Mouse (Mus musculus): ENCODE measurements around the gene F2r.

F2r gene

DNA sequence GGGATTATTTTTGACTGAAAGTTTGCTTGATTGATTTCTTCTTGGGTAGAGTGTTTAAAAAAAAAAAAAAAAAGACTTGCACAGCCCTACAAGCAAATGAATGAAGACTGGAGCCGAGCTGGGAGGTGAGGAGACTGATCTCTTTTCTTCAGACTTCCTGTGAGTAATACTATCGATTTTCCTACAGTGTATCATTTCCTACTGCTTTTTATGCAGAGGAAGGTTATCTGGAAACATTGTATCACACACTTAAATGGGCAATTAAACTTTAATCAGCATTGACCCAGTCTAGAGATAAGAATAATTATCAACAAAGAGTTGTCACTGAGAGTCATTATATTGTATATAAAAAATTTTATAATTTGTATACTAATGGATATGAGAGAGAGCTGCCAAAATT is 12.5 kb upstream of the F2r start:
- DNase-seq, result no peak

DNA sequence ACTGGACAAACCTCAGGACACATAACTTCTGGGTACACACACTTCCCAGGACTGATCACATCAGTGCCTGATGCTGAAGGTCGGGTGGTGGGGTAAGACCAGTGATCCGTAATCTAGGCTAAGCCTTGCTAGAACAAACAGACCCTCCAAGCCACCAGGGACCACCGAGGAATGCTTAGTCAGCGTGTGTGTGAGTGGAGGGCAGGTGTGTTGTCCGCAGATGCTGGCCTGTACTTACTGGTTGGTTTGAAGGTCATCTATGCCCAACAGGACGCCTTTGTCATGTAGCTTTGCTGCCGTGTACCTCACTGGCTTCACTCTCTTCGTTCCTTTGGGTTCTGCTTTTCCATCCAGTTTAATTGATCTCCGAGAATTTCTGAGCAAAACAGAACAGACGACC is 11.5 kb upstream of the F2r start:
- DNase-seq, result no peak

DNA sequence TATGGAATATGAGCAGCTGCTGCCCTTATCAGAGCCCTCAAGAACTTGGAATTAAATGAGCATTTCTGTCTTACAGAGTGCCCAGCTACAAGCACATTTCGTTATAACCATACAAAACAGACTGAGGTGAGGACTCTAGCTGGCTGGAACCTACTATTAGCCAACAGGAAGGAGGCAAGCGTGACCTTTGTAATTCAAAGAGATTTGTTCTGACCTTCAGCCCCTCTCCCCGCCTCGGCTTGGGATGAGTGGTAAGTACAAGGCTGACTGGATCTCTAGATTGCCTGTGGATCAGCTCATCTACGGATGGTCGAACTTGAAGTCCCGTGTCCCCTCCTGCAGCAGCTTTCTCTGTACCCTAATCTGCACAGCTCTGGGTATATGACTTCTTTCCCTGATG is 8.4 kb upstream of the F2r start:
- no peak for DNase-seq

DNA sequence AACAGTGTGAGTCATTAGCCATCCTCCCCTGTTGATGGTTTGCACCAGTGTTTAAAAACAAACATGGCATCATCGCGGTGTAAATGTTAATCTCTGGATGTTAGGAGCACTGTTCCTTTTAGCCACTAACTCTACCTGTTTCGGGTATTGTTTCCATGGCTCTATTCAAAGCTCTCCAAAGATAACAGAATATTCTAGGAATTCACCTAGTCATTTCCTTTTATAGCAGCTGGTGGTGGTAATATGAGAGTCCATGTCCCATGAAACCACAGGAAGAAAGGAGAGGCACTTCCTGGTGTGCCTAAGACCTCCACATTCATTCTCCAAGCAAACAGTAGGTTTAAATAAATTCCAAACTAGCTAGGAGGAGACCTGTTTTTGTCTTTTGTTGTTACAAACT is 4.8 kb upstream of the F2r start:
- DNase-seq, result no peak

DNA sequence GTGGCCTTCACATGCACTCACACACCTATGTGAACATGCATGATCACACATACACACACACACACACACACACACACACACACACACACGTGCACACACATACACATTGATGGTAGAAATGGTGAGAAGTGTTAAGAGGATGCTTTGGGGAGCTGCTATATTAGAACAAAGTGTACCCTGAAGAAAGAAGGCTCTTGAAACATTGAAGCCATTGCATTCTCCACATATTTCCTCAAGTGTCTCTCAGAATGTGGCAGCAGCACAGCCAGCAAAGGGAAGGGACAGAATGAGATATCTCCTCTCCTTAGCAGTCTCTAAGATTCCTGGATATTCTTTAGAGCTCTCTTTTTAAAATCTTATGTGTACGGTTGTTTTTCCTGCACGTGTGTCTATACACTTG is 3.3 kb upstream of the F2r start:
- no peak for DNase-seq

DNA sequence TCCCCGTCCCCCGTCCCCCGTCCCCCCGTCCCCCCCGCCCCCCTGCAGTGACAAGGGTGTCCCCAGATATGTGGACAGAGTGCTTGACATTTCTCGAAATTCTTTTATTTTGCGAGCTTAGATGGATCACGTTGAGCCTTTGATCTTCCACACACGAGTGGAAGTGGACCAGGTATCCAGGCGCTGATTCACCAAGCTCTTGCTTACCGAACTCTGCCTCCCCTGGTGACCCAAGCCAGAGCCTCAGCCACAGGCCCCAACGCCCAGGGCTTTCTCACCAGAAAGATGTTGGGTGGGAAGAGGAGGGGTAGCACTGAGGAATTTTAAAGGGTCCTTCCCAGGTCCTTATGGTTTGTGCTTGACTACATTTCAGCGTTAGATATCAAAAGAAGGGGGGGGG is 572 bp upstream of the F2r start:
- DNase-seq, result no peak

DNA sequence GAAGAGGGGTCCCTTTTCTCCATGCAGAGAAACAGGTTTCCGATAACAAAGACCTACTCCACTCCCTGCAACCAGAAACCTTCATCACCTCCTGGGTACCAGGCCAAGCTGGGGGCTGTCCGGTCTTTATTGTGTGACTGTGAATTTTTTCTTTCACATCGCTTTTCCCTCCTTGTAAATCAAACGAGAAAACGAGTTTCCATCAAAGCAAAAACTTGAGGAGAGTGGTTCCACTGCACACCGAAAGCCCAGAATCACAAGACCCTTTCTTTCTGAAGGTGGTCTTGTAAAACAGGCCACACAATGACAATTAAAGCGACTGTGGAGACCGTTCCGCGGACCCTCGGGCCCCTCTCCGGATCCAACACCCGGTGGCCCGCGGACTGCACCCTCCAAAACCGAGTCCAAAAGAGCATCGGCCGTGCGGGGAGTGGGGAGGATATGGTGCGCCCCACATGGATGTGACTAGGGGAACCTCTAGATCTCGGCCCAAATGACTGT is 566 bp downstream of the F2r start:
- no peak for DNase-seq

DNA sequence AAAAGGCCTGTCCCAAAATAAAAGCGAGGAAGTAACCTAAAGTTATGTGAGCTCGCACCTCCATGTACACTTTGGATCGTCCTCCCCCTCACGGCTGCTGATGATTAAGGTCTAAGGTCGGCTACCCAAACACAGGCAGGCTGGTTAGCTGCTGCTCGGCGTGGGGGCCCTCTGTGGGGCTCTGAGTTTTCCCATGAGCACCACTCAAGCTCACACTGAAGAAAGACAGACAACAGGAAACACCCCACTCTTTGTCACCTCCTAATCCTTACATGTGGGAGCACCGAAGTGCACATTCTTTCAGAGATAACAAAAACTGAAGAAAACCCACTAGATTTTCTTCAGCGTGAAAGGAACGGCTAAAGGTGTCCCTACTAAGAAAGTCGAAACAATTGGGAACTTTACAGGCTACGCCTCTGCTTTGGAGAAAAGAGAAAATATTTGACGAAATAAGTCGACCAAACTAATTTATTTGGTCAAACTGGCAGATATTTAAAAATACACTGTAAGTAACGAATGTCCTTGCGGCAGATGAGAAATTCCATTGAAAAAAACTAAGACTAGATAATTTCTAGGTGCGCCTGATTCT is 1.1 kb downstream of the F2r start:
- peak; percentile 41 to 57 for DNase-seq

DNA sequence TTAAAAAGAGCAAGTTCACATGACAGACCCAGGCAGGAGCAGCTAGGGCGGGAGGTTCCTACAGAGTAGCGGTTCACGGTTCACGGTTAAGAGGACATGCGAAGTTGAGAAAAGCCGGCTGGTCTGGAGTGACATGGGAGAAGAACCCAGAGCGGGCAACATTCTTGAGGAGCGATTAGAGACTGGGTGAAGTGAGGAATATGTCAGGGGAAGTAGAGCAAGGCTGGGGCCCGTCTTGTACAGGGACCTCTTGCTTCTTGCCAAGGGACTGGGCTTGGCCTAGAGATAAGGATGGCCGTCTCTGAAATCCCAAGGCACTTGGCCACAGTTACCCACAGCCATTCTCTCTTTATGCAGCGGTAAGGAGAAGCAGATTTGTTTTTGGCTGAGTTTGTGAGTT is 1.8 kb downstream of the F2r start:
- no peak for DNase-seq

DNA sequence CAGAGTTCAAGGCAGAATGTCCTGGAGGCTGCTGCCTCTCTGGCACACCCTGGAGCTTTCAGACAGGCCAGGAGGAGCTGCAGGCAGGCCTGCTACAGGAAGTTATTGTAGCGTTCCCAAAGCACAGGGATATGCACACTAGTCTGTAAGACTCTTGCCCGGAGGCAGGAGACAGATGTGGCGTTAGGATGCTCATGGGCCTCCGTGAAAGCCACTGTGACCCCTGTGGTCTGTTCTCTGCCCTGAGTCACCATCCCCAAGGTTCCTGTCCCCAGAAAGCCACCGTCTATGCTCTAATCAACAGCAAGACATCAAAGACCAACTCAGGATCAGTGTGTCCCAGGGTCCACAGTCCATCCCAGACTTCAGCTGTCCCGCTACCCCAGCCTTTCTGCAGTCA is 3.5 kb downstream of the F2r start:
- DNase-seq, result no peak

DNA sequence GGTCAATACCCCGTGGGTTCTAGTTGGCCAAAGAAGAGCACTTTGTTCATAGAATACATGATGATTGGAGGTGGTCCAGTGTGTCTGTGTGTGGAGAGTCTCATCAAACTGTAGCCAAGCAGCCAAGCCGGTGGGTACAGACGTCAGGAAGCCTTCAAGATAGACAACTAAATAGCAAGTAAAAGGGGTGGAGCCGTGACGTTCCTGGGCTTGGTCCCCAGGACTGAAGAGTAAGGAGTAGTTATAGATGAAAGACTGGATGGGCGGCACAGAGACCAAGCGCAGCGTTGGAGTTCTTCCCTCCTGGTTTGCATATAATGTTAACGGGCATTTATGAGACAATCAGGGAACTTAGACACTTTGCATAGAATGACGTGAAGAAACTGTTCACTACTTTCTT is 6.0 kb downstream of the F2r start:
- no peak for DNase-seq

DNA sequence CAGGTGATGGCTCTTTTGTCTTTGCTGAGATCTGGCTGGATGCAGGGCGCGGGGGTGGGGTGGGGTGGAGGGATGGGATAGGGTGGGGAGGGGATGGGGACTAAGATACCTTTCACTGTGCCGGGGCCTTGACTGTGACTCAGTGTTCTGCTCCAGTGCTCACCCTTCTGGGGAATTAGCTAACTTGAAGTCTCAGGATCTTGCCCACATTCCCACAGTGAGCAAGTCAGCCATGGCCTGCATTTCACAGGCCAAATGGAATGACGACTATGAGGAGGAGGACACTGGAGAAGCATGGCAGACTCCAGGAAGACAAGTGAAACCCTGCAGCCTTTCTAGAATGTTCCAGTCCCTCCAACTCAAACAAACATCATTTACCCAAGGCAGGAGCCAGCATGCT is 6.5 kb downstream of the F2r start:
- DNase-seq, result no peak

DNA sequence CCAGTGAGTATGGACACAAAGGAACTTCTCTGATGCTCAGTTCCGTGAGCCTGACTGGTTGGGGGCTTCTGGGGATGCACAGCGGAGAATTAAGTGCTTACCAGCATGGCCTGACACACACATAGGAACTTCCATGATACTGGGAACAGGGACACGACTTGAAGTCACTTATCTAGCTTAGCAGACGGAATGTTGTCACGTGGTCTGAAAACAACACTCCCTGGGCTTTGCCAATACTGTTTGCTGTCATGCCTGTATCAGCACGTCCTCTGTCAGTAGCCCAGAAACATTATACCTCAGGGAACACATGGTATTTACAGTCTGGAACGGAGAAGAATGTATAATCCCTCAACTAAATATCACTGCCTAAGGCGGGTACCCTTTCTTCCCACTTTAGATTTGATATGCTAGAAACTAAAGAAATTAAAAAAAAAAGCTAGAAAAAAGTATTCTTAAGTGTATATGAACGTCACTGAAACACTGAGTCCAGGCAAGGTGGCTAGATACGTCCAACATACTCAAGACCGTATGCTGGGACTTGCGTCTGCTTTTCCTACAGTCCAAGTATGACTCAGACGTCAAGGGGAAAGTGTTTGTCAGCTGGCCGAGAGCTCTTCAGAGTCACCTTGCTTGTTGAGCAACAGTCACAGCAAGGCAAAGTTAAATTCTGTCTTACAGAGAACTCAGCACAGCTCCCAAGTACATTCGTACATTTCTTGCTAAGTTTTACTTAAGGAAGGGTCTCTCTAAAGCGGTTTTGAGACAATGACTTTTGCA is 7.3 kb downstream of the F2r start:
- no peak for DNase-seq

DNA sequence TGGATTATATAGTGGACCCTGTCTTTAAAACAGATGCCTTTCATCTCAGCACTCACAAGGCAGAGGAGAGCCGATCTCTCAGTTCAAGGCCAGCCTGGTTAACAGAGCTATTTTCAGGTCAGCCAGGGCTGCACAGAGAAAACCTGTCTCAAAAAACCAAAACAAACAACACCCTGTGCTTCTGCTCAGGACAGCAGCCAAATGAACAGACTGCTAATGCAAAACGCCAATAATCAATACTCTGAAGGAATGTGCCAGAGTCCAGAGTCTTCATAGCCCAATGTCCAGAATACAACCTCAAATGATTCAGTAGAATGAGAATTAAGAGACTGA is 9.2 kb downstream of the F2r start:
- DNase-seq, result no peak

DNA sequence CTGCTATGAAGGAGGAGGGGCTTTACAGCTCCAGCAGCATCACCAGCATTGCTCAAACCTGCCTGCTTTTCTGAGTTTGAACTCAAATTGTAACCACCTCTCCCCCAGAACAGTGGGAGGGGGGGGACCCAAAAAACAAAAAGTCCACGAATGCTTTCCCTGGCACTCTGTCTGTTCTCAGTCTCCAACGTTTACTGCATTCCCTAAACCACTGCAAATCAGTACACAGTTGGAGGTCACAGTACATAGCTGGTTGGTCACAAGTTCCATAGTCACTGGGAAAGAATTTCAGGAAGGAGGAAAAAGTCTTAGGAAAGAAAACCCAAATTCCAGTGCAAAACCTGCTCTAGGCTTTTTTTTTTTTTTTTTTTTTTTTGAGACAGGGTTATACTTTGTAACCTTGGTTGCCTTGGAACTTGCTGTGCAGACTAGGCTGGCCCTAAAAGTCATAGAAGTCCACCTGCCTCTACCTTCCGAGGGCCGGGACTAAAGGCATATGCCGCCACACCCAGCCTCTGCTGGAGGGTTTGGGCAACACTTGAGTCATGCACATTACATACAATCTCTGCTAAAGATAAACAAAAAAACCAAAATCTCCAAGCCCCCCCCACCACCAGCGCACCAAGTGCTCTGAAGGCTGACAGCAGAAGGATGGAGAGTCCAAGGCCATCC is 9.7 kb downstream of the F2r start:
- DNase-seq, result no peak

DNA sequence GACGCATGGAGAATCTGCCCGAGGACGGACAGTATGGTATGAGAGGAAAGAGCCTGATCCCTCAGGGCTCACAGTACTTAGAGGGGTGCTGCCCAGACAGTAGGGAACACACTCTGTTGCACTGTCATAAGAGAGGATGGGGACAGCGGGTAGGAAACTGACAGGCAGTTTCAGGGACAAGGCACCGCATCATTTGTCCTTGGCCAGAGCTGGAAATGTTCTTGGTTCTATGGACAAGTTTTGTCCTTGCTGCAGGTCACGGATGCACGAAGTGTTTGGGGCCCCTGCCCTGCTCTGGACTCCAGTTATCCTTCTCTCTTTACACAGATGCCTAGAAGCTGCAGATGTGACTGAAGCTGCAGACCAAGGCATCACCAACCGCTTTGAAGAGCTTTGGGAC is 11.3 kb downstream of the F2r start:
- no peak for DNase-seq

DNA sequence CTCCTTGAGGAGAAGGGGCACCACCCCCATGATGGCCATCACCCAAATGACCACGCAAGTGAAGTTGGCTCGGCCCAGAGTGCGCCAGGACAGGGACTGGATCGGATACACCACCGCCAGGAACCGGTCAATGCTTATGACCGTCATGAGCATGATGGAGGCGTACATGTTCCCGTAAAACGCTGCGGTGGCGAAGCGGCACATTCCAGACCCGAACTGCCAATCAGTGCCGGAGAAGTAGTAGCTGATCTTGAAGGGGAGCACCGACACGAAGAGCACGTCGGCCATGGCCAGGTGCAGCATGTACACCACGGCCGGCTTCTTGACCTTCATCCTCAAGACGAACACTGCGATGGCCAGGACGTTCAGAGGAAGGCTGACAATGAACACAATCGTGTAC is 14.0 kb downstream of the F2r start:
- no peak for DNase-seq

DNA sequence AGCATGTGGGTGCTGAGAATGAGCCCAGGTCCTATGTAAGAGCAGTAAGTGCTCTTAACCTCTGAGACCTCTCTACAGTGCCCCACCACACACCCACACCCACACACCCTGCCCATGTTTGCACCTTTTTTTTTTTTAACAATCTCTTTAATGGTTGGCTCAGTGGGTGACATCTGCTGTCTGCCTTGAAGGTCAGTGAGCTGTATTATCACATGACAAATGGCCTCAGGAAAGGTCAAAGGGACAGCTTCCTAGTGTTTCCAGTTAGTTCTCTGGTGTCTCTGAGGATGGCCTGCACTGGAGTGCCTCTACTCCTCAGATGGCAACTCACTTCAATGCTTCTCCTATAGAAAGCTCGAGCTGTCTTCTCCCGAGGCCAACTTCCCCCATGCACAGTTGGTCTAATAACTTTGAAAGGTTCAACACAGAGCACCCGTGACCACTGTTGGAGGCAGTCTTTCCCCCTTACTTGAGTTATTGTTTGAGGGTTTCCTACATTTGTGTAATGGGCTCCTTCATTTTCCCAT is 18.4 kb downstream of the F2r start:
- no peak for DNase-seq

DNA sequence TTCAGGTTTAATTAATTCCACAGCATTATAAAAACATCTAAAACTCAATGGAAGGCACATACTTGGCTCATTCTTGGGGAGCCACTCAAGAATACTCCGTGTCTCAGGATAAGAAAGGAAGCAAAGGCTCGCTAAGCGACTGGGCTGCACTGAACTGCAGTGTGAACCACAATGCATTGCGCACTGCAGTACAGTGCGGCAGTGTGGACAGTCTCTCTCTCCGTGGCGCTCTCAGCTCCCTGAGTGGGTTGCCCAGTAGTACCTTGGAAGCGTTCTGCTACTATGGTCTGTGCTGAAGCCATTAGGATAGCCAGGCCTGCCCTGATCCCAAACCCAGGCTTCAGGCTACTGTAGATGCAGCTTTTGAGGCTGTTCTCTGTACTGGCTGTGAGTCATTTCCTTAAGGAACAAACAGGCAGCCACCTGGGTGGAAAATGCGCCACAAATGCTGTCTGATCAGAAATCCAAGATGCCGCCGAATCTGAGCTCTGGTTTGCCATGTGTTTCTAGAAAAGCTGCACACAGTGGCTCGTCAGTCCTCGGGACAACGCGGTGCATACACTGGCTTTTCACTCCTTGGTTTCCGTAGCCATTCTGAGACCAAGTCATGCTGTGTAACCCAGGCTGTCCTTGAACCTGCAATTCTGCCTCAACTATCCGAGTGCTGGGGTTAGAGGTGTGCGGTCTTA is 19.9 kb downstream of the F2r start:
- no peak for DNase-seq

DNA sequence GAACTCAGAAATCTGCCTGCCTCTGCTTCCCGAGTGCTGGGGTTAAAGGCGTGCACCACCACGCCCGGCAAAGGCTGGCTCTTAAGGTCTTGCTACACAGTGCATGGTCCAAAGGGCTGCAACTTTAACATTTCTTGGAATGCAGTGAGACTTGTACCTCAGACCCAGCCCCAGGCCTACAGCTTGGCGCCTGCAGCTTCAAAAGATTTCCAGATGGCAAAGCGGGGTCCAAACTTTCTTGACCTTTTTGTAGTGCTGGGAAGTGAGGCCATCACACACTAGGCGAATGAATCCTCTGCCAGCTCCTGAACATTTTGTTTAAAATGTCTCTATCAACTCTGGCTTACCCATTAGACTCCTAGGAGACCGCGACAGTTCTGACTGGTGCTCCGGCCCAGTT is 20.7 kb downstream of the F2r start:
- DNase-seq, result no peak

DNA sequence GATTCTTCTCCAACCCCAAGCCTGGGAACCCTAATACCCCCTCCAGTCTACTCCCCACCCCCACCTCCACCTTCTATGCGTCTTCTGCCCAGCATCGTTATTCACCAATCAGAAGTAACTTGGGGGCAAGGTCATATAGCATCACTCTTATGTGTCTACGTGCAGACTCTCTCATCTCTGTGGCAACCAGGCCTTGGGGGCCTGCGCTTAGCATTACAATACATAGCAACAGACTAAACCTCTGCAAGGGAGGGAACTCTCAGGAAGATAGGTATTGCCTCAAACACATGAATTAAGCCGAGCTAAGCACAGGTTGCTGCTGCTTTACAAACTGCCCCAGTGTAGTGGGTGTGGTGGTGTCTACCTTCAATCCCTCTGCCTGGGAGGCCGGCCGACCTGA is 21.6 kb downstream of the F2r start:
- no peak for DNase-seq

DNA sequence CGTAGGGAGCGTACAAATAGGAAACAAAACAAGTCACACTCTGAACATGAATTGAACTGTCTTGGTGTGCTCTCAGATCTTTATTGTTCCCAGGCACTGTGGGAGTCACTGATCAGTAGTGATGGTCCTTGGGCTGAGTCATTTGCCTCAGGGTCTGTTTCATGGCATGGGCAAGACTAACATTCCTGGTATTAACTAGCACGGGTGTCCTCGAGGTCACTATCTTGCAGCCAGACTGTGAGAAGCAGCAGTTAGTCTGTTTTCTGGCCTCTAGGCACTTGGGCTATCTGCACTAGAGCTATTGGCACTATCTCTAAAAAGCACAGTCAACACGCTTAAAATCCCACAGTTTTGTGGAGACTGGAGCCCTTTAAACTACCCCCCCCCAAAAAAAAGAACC is 22.4 kb downstream of the F2r start:
- no peak for DNase-seq

DNA sequence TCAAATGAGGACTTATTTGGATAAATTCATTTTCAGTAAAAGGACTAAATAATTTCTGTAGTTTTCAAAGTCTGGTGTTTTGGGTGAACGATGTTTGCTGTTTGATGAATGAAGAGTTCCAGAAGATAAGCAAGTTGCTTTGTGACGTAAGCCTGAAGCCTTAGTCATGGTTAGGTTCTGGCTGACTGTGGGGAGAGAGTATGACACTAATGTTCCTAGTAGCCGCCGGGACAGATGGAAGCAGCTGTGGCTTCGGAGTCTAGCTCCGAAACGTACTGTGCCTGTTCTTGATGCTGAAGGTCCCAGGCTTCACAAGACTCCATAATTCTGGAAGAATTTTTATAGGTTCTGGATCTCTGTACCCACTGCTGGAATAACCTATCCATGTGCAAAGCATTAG is 22.9 kb downstream of the F2r start:
- no peak for DNase-seq

DNA sequence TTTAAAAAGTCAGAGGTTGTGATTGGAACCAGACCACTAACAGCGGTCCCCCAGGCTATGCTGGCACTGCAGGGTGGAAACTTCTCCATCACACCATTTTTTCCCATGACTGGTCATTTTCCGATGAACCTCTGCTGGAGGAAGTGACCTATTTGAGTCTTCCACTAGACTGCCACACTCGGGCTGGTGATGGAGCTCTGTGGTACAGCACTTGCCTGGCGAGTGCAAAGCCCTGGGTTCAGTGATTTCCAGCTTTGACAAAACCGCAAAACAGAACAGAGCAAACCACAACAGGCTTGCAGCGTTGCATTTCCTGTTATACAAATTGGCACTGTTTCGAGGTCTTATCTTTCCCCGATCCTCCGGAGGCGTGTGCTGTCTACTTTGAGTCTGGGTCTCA is 25.4 kb downstream of the F2r start:
- peak; percentile 30 to 44 for DNase-seq

All from thymus, postnatal 36 days (tissue).